Mouse (Mus musculus): ENCODE data around the gene Fos.

Gene Fos
- long read RNA-seq, experiment 1, partial matches to known transcripts: 0 of 3 reads
- long read RNA-seq, experiment 1, other reads (novel, unspliced or antisense): 0 of 3 reads
- long read RNA-seq, experiment 2, transcript Fos-201 (4 exons, 2,108 nt): major isoform, 5 of 13 reads
- long read RNA-seq, experiment 2, partial matches to known transcripts: 0 of 13 reads
- long read RNA-seq, experiment 2, other reads (novel, unspliced or antisense): 3 of 13 reads

- intact Hi-C loops (cut with DNase I): no loop called here
These were observed at the start of gene Fos for GRCm38 (mm10) chr12:85473481-85474297. TSS of gene Fos (plus strand) at chr12:85473890.

GRCm38 (mm10) chr12:85425721-85426120, 48.0 kb upstream of the Fos start:
- intact Hi-C loops (cut with DNase I): no loop called here

GRCm38 (mm10) chr12:85426126-85426525, 47.6 kb upstream of the Fos start:
- intact Hi-C loops (cut with DNase I): no loop called here

GRCm38 (mm10) chr12:85427802-85428201, 45.9 kb upstream of the Fos start:
- intact Hi-C loops (cut with DNase I): no loop called here

- intact Hi-C loops (cut with DNase I): no loop called here
These were observed 43.7 kb upstream of the Fos start for GRCm38 (mm10) chr12:85429999-85430398.

GRCm38 (mm10) chr12:85430434-85430833, 43.3 kb upstream of the Fos start:
- intact Hi-C loops (cut with DNase I): no loop called here

GRCm38 (mm10) chr12:85433850-85434249, 39.8 kb upstream of the Fos start:
- intact Hi-C loops (cut with DNase I): no loop called here

- intact Hi-C loops (cut with DNase I): no loop called here
These were observed 39.2 kb upstream of the Fos start for GRCm38 (mm10) chr12:85434526-85434925.

- intact Hi-C loops (cut with DNase I): loop anchor here (5.0 kb wide), 1 partner anchor 46 kb away; no protein-coding TSS in a partner anchor
These were observed 37.6 kb upstream of the Fos start for GRCm38 (mm10) chr12:85436021-85436621.

GRCm38 (mm10) chr12:85437172-85437876, 36.4 kb upstream of the Fos start:
- intact Hi-C loops (cut with DNase I): loop anchor here (5.0 kb wide), 1 partner anchor 45 kb away; no protein-coding TSS in a partner anchor

GRCm38 (mm10) chr12:85443456-85443855, 30.2 kb upstream of the Fos start:
- intact Hi-C loops (cut with DNase I): no loop called here

GRCm38 (mm10) chr12:85444646-85445045, 29.0 kb upstream of the Fos start:
- intact Hi-C loops (cut with DNase I): no loop called here

GRCm38 (mm10) chr12:85447009-85447408, 26.7 kb upstream of the Fos start:
- intact Hi-C loops (cut with DNase I): no loop called here

GRCm38 (mm10) chr12:85447490-85447889, 26.2 kb upstream of the Fos start:
- intact Hi-C loops (cut with DNase I): no loop called here

- intact Hi-C loops (cut with DNase I): no loop called here
These were observed 24.2 kb upstream of the Fos start for GRCm38 (mm10) chr12:85449478-85449877.

- intact Hi-C loops (cut with DNase I): no loop called here
These were observed 21.8 kb upstream of the Fos start for GRCm38 (mm10) chr12:85451693-85452491.

- intact Hi-C loops (cut with DNase I): no loop called here
These were observed 18.3 kb upstream of the Fos start for GRCm38 (mm10) chr12:85455065-85456058.

- intact Hi-C loops (cut with DNase I): no loop called here
These were observed 17.4 kb upstream of the Fos start for GRCm38 (mm10) chr12:85456276-85456675.

GRCm38 (mm10) chr12:85456966-85457505, 16.7 kb upstream of the Fos start:
- intact Hi-C loops (cut with DNase I): no loop called here
